Mouse (Mus musculus) testis, adult 2 months (tissue): ENCODE measurements around the gene Mybbp1a. TPM values are rescaled to one million over a fixed set of nuclear protein-coding genes. Genes with fewer than 3 reads are reported as not detected.

Experiments
- H3K27ac ChIP-seq: fragments of 200-500 bp; 2 replicates; pipeline ENCODE4 v1.5.1; 2012; ENCODE audit warnings: low read depth, low read length; ENCODE audit not compliant: control insufficient read depth, insufficient read depth
- H3K27me3 ChIP-seq: fragments of 200-500 bp; 2 replicates; pipeline ENCODE4 v1.6.1; 2012; ENCODE audit warnings: mild to moderate bottlenecking, low read length, moderate library complexity; ENCODE audit not compliant: control insufficient read depth, insufficient read depth
- H3K36me3 ChIP-seq: fragments of 200-500 bp; 2 replicates; pipeline ENCODE4 v1.6.1; 2012; ENCODE audit warnings: mild to moderate bottlenecking, low read length; ENCODE audit not compliant: control insufficient read depth, insufficient read depth
- H3K4me1 ChIP-seq: fragments of 200-500 bp; 2 replicates; pipeline ENCODE4 v1.6.1; 2012; ENCODE audit warnings: low read length; ENCODE audit not compliant: control insufficient read depth, insufficient read depth
- H3K4me3 ChIP-seq: fragments of 200-500 bp; 2 replicates; pipeline ENCODE4 v1.5.1; 2012; ENCODE audit warnings: low read depth, mild to moderate bottlenecking, low read length, moderate library complexity, mixed read lengths; ENCODE audit not compliant: control insufficient read depth
- CTCF ChIP-seq: fragments of 200-500 bp; IDR thresholded peaks from 2 replicates; pipeline ENCODE4 v1.5.1; 2012; ENCODE audit warnings: low read depth, mild to moderate bottlenecking, inconsistent platforms, low read length, moderate library complexity; ENCODE audit not compliant: control insufficient read depth, insufficient read depth, insufficient replicate concordance
- POLR2A ChIP-seq: fragments of 200-500 bp; IDR thresholded peaks from 2 replicates; pipeline ENCODE4 v1.6.1; 2012; ENCODE audit warnings: low read depth, mild to moderate bottlenecking, inconsistent platforms, low read length, moderate library complexity; ENCODE audit not compliant: control insufficient read depth
- polyA plus RNA-seq: library from polyadenylated mRNA; depleted of rRNA; stranded (reverse); fragments of >200 nt; gene quantifications from 2 replicates; pipeline ENCODE4 v1.2.3, GENCODE M21; 2012

The Mybbp1a gene
- polyA plus RNA-seq, 1 experiment = 13.6 TPM

GRCm38 (mm10) chr11:72447475-72447874 lies 6.3 kb downstream of the Mybbp1a start:
- no peak overlapping the region for H3K4me3 ChIP-seq
- TF ChIP-seq POLR2A (no peak), CTCF (0 out of 2 replicates have a peak, but pooled peaks have one; percentile 2)
- no peak overlapping the region for H3K27ac ChIP-seq
- no peaks in the 10 kb centered on the region for H3K27me3 ChIP-seq
- H3K36me3 ChIP-seq = no peaks in the 10 kb centered on the region; the same call in 1 of the 2 replicates
- H3K4me1 ChIP-seq = no peaks in the 10 kb centered on the region

- no peaks in the 10 kb centered on the region for H3K27me3 ChIP-seq
- TF ChIP-seq CTCF (no peak), POLR2A (no peak)
- H3K4me3 ChIP-seq = no peak overlapping the region
- H3K4me1 ChIP-seq = no peaks in the 10 kb centered on the region
- H3K27ac ChIP-seq = no peak overlapping the region
- H3K36me3 ChIP-seq = no peaks in the 10 kb centered on the region; the same call in 1 of the 2 replicates
These were observed 11.0 kb downstream of the Mybbp1a start for GRCm38 (mm10) chr11:72452140-72452665.

- H3K36me3 ChIP-seq = no peaks in the 10 kb centered on the region; the same call in 1 of the 2 replicates
- H3K4me3 ChIP-seq = no peak overlapping the region
- H3K4me1 ChIP-seq = no peaks in the 10 kb centered on the region
- no peak overlapping the region for H3K27ac ChIP-seq
- H3K27me3 ChIP-seq = no peaks in the 10 kb centered on the region
- no peak for TF ChIP-seq CTCF
- no peak for TF ChIP-seq POLR2A
These were observed 12.2 kb downstream of the Mybbp1a start for GRCm38 (mm10) chr11:72453105-72453953.

- no peak overlapping the region for H3K27ac ChIP-seq
- H3K36me3 ChIP-seq = no peaks in the 10 kb centered on the region
- H3K4me3 ChIP-seq = no peak overlapping the region
- TF ChIP-seq CTCF (no peak), POLR2A (no peak)
- H3K27me3 ChIP-seq = no peaks in the 10 kb centered on the region
- H3K4me1 ChIP-seq = peaks cover 3% of the 10 kb centered on the region; the same call in 1 of the 2 replicates
These were observed 14.5 kb downstream of the Mybbp1a start for GRCm38 (mm10) chr11:72455694-72456093.

GRCm38 (mm10) chr11:72457995-72458496 lies 16.9 kb downstream of the Mybbp1a start:
- Histone ChIP-seq H3K4me1 (peaks cover 3% of the 10 kb centered on the region; the same call in 1 of the 2 replicates), H3K27me3 (no peaks in the 10 kb centered on the region), H3K36me3 (no peaks in the 10 kb centered on the region), H3K4me3 (no peak overlapping the region), H3K27ac (no peak overlapping the region)
- TF ChIP-seq CTCF (no peak), POLR2A (no peak)

- H3K36me3 ChIP-seq = no peaks in the 10 kb centered on the region
- TF ChIP-seq POLR2A = no peak
- no peak for TF ChIP-seq CTCF
- no peak overlapping the region for H3K4me3 ChIP-seq
- no peak overlapping the region for H3K27ac ChIP-seq
- H3K4me1 ChIP-seq = peaks cover 3% of the 10 kb centered on the region; the same call in 1 of the 2 replicates
- H3K27me3 ChIP-seq = no peaks in the 10 kb centered on the region
These were observed 17.3 kb downstream of the Mybbp1a start for GRCm38 (mm10) chr11:72458502-72458901.

GRCm38 (mm10) chr11:72461500-72461981 lies 20.4 kb downstream of the Mybbp1a start:
- no peak overlapping the region for H3K27ac ChIP-seq
- peaks cover 3% of the 10 kb centered on the region; the same call in 1 of the 2 replicates for H3K4me1 ChIP-seq
- H3K27me3 ChIP-seq = no peaks in the 10 kb centered on the region
- H3K4me3 ChIP-seq = no peak overlapping the region
- TF ChIP-seq POLR2A (no peak), CTCF (no peak)
- no peaks in the 10 kb centered on the region for H3K36me3 ChIP-seq
